Mouse (Mus musculus): Measurements from ENCODE around the gene Cyp4x1.
"Not testable (repeated sequence)": the region's sequence is repeated elsewhere in the genome, so short reads cannot be mapped to it uniquely, and the experiment has no call there.

Cyp4x1 gene

DNA sequence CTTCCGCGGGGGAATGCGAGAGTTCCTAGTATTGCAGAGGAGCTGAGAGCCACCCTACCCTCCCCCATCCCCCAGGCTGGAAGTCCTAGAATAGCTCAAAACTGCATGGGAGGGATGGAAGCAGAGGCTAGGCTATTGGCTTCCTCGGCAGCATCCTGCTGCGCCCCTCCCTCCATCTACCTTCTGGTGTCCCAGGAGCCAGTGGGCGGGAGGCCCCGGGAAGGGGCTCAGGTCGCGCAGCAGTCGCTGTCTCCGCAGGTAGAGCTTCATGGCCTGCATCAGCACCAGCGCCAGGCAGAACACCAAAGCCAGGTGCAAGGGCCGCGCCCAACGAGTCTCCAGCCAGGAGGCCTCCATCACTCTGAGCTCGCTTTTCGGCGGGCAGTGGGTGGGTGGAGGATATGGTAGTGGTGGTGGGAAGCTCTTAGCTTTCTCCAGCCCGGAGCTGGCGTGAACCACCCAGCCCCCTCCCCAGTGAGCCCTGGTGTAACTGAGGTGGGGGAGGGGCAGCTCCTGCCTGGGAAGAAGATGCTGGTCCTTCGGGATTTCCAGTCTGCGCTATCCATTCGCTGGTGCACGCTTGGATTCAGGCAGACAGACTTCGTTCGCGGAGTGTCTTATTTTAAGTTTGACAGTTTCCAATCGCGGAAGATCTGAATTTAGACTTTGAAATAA, at the start of gene Cyp4x1:
Cyp4x1 (minus strand) TSS at position 661 of the 675 bp plus-strand sequence.
- DNase-seq (ENCODE audit: low spot score in 2 of 2) = peak; percentile 76 to 83

- DNase-seq (ENCODE audit: low spot score in 2 of 2) = not testable (repeated sequence)
Measured at GRCm38 (mm10) chr4:115176201-115176600, 42.1 kb upstream of the Cyp4x1 start.

DNA sequence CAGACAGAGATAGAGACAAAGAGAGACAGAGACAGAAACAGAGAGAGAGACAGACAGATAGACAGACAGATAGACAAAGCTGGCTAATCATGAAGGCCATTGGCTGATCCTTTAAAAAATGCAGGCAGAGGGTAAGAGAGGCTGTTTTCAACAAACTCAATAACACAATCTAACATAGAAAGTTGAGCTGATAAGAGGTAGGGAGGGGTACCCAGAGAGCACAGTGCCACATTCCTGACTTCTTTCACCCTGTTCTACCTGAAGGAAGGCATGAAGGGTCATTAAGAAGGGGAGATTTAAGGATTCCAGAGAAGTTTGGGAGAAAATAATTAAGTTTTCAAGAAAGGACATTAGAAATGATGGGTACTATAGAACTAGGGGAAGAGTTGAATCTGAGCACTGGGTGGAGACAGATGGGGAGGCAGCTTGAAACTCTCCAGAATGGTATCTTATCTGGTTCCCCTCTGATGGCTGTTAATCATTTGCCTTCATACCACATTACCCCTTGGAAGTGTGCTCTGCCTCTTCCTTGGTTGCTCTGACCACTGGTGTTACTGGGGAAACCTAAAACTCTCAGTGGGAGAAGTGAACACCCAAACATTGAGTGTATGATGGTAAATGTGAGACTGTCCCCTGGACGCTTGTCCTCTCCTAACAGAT, 40.7 kb upstream of the Cyp4x1 start:
- no peak for DNase-seq (ENCODE audit: low spot score in 2 of 2)

DNA sequence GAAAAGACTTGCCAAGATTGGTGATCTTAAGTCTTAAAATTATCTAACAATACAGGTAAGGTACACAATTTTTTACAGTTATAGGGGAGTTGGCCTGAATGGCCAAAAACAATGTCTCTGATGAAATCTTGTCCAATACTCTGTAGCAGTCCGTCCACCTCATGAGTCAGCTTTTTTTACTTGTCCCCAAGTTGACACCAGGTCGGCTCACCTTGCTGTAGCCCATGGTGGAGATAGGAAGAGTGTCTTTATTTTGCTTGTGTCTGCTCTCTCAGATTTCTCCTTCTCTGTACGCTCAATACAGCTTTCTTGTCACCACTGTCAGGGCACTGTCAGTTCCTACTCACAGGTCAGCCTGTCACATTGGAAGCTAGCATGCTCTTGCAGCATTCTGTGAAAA, 24.9 kb upstream of the Cyp4x1 start:
- DNase-seq (ENCODE audit: low spot score in 2 of 2) = not testable (repeated sequence)

- DNase-seq (ENCODE audit: low spot score in 2 of 2) = no peak
Measured at GRCm38 (mm10) chr4:115154723-115155122, 20.6 kb upstream of the Cyp4x1 start.

DNA sequence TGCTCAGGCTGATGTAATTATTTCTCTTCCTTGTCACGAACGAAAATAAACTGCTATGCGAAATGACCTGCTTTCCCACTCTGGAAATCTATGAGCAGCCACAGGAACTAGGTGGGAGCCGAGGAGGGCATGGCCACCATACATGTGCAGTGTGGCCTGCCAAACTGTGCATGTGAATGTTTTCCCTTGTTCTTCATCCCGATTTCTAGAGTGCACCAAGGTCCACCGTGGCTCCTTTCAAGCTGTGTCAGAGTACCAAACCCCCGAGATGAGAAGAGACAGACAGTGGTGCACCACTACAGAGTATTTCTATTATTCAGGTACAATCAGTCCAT, 182 bp upstream of the Cyp4x1 start:
- DNase-seq (ENCODE audit: low spot score in 2 of 2) = no peak

DNA sequence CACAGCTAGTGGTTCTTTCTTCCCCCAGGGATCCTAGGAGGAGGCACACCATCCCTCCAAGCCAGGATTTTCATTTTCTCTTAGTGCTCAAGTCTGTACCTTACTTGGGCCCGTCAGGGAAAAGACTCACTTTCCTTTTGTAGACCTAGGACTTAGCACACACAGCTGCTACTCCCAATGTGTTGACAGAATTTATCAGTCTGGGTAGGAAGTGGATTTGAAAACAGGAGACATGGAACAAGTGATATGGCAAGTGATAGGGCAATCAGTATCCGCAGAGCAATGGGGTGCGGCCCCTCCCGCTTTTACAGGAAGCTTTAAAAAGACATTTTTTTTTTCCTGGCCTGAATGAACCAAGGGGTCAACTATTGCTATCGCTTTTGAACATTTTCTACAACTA, 996 bp downstream of the Cyp4x1 start:
- DNase-seq (ENCODE audit: low spot score in 2 of 2) = peak in 1 of 2 experiments; percentile 33

DNA sequence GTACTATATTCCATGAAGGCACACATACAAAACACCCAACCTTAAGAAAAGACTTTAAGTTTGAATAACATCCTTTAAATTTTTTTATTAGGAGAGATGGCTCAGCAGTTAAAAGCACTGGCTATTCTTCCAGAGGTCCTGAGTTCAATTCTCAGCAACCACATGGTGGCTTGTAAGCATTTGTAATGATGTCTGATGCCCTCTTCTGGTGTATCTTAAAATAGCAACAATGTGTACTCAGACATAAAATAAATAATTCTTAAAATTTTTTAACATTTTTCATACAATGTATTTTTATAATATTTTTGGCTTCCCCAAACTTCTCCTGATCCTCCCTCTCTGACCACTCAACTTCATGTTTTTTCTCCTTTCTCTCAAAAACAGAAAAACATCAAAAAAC, 9.4 kb downstream of the Cyp4x1 start:
- no peak for DNase-seq (ENCODE audit: low spot score in 2 of 2)

DNA sequence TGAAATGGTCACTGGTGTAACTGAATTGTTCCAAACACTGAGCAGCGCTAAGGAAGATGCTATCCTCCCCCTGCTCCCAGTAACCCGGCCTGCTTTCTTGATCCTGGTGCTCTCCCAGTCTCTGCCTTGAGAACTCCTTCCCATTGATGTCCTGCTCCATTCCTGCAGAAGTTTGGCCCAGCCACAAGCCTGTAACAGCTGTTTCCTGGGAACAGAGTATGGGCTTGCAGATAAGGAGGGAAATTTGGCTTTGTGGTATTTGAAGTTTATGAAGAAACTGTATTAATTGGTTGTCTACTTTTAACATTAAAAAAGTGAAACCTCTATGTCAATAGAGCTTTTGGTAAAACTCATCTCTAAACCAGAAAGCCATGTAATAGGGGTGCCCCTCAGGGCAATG, 10.6 kb downstream of the Cyp4x1 start:
- no peak for DNase-seq (ENCODE audit: low spot score in 2 of 2)

DNA sequence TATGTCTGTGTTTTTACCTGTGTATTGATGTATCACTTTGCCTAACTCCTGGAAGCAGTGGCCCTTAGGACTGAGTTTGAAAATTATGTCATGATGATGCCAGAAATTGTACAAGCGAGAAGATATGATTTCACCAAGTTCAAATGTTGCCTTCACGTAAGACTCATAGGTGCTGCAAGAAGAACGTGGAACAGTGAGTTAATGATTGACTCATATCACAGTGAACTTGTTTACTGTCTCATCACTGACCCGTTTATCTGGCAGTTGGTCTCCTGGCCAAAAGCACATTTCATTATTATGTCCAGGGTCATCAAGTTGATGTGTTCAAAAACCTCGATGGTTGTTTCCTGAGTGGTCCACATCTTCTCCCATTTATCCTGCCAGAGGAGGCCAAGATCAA, 12.5 kb downstream of the Cyp4x1 start:
- DNase-seq (ENCODE audit: low spot score in 2 of 2) = no peak

GRCm38 (mm10) chr4:115121162-115121561, 12.9 kb downstream of the Cyp4x1 start:
- DNase-seq (ENCODE audit: low spot score in 2 of 2) = no peak

DNA sequence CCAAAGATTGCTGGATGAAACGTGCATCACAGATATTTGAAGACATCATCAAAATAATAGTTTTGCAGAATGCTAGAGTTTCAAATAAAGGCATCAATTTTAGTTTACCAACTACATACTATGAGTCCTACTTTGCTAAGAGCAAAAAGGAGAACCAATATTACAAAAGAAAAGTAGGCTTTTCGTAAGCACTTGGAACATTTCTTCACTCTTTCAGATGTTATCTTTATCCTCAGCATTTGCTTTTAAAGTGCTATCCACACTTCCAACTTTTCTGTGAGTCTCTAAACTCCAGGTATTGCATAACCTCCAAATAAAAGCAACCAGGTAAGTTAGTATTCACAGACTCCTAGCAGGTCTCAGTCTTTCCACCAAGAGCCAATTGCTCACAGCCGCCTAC, 14.4 kb downstream of the Cyp4x1 start:
- no peak for DNase-seq (ENCODE audit: low spot score in 2 of 2)

- no peak for DNase-seq (ENCODE audit: low spot score in 2 of 2)
Measured at GRCm38 (mm10) chr4:115113266-115113665, 20.8 kb downstream of the Cyp4x1 start.

DNA sequence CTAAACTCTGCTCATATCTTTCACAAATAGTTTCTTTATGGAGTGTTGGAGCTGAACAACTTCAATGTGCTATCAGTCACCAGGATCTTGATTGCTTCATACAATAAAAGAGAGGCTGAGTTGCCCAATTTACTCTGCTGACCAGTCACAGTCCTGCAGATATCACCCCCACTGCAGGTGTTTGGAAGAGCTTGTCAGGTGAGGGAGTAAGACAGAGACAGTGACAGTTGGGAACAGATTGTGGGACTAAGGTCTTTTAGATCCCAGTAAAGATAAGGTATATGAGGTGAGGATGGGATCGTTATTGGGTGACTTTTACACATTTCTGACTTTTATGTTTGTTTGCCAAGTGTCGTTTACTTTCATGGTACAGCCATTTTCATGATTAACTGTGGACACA, 22.9 kb downstream of the Cyp4x1 start:
- DNase-seq (ENCODE audit: low spot score in 2 of 2) = no peak

- DNase-seq (ENCODE audit: low spot score in 2 of 2) = peak in 1 of 2 experiments; percentile 46
Measured at GRCm38 (mm10) chr4:115103510-115103909, 30.6 kb downstream of the Cyp4x1 start.

- DNase-seq (ENCODE audit: low spot score in 2 of 2) = peak; percentile 64 to 80
Measured at GRCm38 (mm10) chr4:115101682-115102081, 32.4 kb downstream of the Cyp4x1 start.

GRCm38 (mm10) chr4:115097146-115097496, 37.0 kb downstream of the Cyp4x1 start:
- DNase-seq (ENCODE audit: low spot score in 2 of 2) = peak in 1 of 2 experiments; percentile 21

- DNase-seq (ENCODE audit: low spot score in 2 of 2) = no peak
Measured at GRCm38 (mm10) chr4:115096435-115097145, 37.5 kb downstream of the Cyp4x1 start.

GRCm38 (mm10) chr4:115095671-115096434, 38.2 kb downstream of the Cyp4x1 start:
- no peak for DNase-seq (ENCODE audit: low spot score in 2 of 2)

- DNase-seq (ENCODE audit: low spot score in 2 of 2) = no peak
Measured at GRCm38 (mm10) chr4:115094056-115094455, 40.0 kb downstream of the Cyp4x1 start.

- DNase-seq (ENCODE audit: low spot score in 2 of 2) = no peak
Measured at GRCm38 (mm10) chr4:115093331-115093864, 40.7 kb downstream of the Cyp4x1 start.

DNA sequence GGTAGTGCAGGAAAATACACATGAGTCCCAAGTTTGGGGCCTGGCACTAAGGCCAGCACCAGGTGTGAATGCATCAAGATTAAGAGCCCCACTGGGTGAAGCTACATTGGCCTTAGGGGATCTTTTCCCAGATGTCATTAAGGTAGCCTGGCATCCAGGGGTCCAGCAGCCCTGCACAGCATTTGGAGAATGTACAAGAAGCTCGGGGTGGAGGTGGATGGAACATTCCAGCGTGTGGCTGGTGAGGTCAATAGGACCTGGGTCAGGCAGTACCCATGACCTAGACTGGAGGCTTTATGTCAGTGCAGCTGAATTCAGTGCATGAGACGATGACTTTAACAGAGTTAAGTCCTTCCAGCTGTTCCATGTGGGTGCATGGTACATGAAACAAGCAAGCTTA, 42.3 kb downstream of the Cyp4x1 start:
- DNase-seq (ENCODE audit: low spot score in 2 of 2) = no peak

All from frontal cortex, postnatal 36 days (tissue).